Mouse (Mus musculus) gastrocnemius, postnatal 25 days (tissue): Measurements from ENCODE around the gene Guca1b. TPM values are rescaled to one million over a fixed set of nuclear protein-coding genes. Genes with fewer than 3 reads are reported as not detected.

Experiments used
- DNase-seq: peaks from one replicate; pipeline ENCODE4 v3.0.0; 2022
- long read RNA-seq, 2 experiments: library from polyadenylated mRNA; stranded (forward); transcript quantifications; one replicate each; pipeline ENCODE4 v2.0.0; 2021
- total RNA-seq, 2 experiments: library from RNA; stranded (reverse); gene quantifications; 1 replicate in 1 of 2; 2 replicates in 1 of 2; pipeline ENCODE4 v1.2.3; 2021

Guca1b gene
- under 1 TPM; 0.32 to 0.43 TPM for total RNA-seq
- long read RNA-seq, experiment 1 = 0 reads
- long read RNA-seq, experiment 2 = 0 reads

DNA sequence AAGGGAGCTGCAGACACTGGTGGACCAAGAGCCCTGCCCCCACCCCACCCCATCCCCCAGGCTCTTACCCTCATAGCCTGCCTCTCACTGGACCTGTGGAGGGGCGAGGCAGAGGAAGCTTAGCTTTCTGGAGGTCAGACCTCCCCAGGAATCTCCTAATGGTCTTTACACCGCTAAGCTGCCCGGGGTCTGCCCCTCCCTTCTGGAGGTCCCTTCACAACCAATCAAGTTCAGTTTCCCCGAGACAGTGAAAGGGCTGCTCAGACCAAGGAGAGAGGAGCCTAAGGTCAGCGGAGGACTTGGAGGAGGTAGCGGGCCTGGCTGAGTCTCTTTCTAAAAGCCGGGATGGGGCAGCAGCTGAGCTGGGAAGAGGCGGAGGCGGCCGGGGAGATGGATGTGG lies at the start of gene Guca1b:
Guca1b (plus strand) TSS at position 249 of the 400 bp plus-strand sequence.
- no peak for DNase-seq

DNA sequence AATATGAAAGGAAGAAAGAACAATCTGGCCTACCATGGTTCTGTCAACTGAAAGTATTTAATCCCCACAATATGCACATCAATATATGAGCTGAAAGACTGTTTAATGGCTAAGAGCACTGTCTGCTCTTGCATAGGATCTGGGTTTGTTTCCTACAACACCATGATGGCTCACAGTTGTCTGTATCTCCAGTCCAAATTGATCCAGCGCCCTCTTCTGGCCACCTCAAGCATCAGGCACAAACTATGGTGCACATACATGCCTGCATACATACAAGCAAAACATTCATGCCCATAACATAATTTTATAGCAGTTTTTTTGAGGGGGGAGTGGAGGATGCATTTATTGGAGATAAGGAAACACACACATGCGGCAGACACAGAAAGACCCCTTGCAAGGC lies 42.1 kb upstream of the Guca1b start:
- DNase-seq = no peak

DNA sequence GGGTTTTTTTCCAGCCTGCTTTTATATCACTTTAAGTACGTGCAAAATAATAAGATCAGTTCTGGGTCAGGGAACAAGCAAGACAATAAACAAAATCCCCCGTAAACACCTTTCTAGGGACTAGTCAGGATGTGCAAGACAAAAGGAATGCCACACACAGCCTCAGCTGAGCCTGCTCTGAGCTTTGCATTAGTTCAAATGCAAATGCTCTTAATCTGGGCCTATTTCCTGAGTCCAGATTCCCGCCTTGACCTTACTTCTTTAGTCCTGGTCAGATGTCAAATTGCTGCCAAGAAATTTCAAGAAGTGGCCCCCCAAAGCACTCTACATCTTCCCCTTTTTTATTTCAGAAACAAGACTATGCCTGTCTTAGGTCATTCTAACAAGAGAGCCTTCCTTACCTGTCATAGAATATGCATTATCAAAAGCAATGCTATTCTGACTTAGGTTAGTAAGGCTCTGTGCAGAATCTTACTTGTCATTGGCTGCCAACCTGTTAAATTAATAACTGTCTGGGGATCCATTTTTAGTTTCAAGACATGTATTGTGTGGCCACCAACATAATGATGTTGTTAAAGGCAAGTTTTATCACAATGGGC lies 35.4 kb upstream of the Guca1b start:
- no peak for DNase-seq

DNA sequence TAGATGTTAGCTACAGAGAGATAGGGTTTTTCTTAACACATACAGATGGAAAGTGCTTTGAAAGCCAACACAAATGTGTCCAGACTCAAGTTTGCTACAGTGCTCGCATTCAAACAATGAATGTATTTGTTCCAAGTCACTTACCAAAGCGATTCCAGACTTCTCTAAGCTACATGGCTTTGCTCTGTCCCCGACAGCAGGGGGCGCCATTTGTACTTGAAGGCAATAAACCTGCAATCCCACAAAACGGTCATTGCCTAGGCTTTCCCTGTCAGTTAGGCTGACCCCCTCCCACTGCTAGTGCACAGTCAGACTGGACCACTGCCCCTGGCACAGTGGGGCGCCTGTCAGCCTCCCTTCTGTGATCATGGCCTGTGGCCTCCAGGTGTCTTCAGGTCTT lies 25.2 kb upstream of the Guca1b start:
- DNase-seq = no peak

DNA sequence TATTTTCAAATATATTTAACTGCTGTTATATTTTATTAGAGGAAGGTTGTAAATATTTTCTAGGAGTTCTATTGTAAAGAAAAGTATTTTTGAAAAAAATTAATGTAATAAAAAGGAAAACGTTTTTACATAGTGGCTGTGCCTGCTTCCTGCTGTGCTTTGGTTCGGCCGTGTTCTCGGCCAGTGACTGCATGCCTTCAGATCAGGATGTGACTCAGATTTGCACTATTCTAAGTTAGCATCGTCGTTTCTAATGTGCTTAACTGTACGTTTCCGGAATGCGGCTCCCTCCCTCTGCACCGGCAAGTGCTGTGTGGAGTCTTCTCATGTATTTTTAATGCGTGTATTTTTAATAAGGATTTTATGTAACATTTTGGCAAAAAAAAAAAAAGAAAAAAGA lies 23.9 kb upstream of the Guca1b start:
- DNase-seq = no peak

DNA sequence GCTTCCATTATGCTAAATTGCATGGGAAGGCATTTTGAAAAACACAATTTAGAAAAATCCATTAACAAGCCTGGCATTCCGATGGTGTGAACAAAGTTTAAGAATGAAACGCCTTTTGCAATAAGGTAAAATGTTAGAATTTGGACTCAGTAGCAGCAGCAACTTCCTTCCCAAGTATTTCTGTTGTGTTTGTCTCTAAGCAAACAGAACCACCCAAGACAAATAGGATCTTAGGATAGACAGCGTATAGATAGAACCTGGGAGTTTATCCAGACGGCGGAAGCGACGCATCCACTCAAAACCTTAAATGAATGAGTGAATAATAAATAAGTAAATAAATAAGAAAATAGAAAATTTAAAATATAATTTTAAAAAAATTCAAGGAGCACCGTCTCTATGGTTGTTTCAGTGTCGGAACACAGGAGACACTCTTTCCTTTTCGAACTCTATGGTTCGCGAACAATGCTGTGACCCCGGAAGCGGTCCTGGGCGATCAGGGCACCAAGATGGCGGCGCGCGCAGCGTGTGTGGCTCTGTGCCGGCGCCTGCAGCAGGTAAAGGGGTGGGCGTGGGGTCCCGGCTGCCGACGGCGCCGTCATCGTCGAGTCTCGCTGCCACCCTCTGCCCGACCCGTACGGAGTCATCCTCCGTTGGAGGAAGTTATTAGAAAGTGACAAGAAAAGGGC lies 16.6 kb upstream of the Guca1b start, which contains the start of gene Mrps10:
Mrps10 (plus strand) TSS at position 487 of the 686 bp plus-strand sequence.
- peak; percentile 76 for DNase-seq

DNA sequence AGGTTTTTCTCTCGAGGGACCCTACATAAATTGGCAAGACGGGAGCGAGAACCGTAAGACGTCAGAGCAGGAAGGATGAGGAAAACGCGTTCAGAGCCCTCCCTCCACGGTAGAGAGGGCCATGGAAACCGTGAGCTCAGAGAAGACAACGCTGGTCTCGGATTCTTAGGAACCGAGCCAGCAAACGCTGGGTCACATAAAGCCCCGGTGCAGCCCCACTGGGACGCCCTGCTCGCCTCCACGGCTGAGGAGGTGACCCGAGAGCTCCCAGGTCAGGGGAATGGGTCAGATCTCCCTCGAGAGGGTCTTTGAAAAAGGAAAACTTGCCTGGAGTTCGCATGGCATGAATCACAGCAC lies 16.1 kb upstream of the Guca1b start:
- DNase-seq = peak; percentile 21

DNA sequence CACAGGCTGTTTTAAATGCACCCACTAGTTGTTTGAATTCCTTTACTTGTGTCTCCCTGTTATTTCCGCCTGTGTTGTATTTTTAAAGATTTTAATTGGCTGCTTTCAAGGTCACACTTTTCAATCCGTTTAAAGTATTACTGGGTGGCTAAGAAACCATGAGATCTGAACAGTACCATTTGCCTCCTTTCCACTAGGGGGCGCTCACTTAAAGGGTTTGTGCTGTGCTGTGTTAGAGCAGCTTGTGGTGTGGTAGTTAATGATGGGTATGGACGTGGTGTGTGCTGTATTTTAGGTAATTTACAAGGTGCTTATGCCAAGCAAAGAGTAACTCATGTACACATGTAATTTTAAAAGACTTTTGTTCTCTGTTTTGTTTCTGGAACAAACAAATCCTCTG lies 13.7 kb upstream of the Guca1b start:
- no peak for DNase-seq

DNA sequence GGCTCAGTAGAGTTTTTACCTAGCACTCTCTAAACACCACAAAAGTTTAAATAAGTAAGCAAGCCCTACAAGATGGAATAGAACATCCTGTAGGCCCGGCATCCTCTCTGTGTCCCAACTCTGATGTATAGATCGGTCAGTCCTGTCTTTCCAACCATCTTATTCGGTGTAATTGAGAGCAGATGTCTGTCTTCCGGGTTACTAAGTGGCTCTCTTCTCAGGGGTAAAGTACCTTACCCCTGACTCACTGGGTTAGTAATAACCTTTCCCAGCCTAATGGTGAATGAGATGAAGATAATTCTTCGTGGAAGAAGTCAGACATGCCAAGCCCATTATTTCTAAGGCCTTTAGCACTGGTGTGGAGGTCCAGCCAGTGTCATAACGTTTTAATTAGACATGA lies 11.2 kb upstream of the Guca1b start:
- no peak for DNase-seq

DNA sequence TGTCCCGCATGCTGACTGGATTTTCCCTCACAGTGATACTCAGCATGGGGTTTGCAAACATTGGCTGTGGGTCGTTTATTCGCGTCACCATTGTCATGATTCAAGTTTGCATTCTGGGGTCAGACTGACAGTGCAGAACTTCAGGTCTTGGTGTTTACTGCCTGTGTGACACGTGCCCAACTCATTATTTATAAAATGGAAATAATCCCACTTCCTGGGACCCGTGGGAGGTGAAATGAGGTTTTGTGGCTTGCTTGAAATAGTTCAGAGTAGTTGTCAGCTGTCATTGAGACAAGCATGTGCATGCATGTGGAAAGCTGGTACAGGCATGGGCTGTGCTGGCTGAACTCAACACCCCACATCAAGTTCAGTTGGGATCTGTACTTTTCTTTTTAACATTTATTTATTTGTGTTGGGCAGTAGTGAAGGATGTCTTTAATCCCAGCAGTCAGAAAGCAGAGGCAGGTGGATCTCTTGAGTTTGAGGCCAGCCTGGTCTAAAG lies 8.4 kb upstream of the Guca1b start:
- no peak for DNase-seq

DNA sequence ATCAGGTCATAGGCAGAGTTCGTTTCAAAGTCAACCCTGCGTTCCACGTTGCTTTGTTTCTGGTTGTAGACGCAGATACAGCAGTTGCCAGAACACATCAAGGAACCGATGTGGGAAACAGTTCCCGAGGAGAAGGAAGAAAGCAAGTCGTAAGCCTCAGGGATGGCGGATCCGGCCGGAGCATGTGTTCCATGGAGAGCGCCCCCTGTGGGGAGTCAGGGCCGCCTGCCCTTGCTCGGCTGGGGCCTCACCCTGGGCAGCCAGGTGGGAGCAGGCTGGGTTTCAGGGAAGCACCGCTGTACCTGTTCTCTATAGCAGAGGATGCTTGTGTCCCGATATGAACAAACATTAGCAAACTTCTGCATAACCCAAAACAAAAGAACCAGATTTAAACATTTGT lies 7.1 kb upstream of the Guca1b start:
- no peak for DNase-seq

DNA sequence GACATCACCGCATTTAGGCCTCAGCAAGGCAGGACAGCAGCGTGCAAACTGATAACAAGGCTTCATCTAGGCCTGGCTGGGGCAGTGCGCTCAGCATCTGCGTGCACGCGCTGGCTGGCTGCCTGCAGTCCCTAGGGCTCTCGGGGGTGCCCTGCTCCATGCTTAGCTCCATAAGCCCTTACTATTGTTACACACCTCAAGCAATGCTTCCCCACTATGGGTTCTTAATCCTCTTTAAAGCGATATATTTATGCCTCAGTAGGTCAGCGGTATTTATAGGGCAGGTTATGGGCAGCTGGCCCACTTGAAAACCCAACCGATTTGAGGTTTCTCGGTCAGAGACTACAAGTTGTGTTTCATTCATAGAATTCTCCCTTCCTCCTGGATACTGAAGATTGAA lies 3.3 kb upstream of the Guca1b start:
- DNase-seq = no peak

DNA sequence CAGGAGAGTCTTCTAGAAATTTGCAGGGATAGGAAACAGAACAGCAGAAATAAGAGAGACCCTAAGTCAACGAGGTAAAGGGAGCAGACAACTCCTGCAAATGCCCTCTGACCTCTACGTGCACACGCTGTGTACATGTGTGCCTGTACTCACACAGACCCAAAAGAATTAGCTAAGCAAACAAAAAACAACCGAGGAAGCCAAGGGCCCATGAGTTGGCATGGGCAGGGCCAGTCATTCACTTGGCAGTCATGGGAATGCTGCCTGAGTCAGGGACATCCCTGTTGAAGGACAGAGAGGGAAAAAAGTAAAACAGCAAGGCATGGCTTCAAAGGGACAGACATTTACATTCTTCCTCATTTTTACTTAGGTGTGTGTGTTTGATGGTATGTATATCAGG lies 1.9 kb upstream of the Guca1b start:
- DNase-seq = no peak

DNA sequence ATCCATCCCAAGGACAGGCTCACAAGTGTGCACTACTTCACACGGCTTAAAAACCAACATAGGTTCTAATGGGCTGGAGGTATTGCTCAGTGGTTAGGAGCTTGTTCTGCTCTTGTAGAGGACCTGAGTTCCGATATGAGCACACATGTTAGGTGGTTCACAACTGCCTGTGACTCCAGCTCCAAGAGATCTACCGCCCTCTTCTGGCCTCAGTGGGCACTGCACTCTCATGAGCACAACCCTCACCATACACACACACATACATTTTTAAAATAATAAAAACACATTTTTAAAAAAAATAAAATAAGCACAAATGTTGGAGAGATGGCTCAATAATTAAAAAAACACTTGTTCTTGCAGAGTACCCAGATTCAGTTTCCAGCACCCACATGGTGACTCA lies 1.1 kb upstream of the Guca1b start:
- no peak for DNase-seq

DNA sequence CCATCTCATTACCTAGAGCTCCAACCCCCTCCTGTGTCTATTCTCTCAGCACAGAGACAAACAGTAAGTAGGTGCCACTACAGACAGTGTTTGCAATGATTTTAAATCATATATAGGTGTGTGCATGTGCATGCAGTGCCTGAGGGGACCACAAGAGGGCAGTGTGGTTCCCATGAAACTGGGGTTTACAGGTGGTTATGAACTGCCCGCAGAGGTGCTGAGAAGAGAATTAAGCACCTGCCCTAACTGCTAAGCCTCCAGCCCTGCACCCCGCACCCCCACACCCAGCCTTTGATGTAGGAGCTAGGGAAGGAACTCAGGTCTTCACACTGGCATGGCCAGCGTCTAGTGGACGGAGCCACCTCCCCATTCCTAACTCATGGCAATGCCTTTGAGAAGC lies 1.5 kb downstream of the Guca1b start:
- DNase-seq = no peak

DNA sequence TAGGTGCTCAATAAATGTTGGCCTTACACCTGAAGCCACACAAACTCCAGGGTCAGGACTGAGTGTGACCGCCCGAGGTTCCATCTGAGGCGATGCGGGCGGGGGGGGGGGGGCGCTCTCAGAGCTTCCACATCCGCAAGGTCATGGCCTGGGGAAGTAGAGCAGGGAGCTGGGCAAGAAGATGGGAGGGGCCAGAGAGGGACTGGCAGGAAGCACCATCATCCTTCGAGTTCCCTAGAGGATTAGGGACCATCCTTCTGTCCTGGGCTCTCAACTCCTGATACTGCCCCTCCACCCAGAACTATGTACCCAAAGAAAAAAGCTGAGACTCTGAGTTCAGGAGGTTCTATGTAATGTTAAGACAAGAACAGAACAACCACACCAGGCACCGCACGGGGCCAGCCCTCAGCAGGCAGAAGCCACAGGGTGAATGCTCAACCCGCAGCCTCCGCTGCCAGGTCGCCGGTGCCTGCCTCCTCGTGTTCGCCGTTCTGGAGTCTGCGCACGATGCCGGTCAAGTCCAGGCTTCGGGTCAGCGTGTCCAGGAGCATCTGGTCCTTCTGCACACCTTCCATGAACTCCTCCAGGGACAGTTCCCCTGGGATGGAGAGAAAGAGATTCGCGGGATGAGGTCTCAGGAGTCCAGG lies 9.2 kb downstream of the Guca1b start:
- no peak for DNase-seq

DNA sequence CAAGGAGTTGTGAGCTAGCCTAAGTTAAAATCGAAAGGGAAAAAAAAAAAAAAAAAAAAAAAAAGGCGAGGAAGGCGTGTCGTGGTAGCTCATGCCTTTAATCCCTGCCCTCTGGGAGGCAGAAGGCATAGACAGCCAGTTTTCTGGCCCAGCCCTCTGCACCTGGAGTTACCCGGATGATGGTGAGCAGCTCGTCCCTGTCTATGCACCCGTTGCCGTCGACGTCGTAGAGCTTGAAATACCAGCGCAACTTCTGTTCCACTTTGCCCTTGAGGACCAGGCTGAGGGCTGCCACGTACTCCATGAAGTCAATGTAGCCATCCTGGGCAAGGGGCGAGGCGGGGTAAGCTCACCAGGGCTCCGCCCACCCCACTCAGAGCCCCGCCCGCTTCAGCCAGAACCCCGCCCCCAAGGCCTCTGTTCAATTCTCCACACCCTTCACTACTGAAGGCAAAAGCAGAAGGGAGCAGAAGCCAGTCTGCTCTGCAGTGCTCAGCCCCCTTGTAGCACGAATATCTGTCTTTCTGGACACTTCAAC lies 10.3 kb downstream of the Guca1b start:
- peak; percentile 48 for DNase-seq

DNA sequence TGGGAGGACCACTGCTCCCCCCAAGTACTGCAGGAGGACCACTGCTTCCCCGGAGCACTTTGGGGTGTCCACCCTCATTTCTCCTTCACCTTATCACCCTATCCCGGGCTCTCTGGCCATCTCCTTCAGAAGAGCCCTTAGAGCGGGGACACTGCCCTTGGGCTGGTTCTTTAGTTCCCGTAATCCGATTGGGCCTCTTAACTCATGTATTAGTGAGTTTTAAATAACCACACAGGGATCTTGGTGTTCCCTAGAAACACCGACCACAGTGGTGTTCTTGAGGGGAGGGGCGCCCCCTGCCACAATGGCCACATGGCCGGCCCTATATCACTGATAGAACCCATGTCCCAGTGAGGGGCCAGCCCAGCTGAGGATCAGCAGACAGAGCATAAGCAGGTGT lies 13.9 kb downstream of the Guca1b start:
- DNase-seq = no peak

DNA sequence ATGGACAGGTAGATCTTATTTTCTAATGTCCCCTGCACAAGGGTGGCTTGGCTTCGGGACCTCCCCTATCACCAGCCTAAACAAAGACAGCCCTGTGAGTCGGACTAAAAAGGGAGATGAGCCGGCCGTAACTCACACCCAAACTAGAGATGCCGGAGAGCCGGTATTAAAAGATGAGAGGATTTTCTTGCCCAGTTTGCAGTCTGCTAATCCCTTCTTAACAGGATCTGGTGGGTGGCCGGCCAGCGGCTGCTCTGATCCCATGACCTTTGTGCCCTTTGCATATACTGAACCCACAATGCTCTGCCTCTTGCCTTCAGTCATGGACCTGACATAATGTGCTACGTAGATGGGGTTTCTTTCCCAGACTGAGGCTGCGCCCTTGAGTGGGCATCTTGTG lies 15.3 kb downstream of the Guca1b start, which contains the start of gene Guca1a:
Guca1a (minus strand) TSS at position 134 of the 400 bp plus-strand sequence.
- DNase-seq = no peak

DNA sequence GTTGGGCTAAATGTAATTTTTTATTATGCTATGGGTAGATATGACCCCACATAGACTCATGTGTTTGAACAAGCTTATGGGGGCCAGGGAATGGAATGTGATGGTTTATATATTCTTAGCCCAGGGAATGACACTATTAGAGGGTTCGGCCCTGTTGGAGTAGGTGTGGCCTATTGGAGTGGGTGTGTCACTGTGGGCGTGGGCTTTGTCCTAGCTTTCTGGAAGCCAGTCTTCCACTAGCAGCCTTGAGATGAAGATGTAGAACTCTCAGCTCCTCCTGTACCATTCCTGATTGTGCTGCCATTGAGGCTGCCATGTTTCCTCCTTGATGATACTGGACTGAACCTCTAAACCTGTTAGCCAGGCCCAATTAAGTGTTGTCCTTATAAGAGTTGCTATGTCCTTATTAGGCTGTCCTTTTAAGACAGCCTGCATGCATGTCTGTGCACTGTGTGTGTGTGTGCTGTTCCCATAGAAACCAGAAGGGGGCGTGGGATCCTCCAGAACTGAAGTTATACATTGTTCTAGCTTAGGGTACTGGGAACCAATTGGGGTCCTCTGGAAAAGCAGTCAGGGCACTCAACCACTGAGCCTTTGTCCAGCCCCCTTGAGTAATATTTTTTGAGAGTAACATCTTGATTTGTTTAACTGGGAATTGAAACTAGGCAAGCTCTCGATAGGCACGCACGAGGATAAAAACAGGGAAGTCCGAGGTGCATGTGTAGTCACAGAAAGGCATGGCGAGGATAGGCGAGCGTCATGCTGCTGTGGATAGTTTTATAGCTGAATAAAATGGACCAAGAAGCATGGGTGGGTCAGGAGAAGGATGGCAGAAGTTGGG lies 22.7 kb downstream of the Guca1b start:
- DNase-seq = no peak

DNA sequence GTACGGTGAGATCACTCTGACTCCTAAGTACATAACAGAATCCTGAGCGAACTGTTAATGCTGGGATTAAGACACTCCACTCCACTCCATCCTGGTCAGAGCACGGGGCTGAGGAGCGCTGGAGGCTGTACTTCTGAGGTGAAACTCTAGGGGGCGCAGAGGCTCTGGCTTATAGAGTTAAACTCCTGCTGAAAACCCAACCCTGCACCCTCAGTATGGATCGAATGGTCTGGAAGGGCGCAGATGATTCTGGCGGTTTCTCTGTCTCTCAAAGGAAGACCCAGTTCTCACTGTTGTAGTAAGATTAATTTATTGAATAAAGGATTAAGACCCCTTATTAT lies 23.3 kb downstream of the Guca1b start:
- no peak for DNase-seq
